Mouse (Mus musculus) ES-Bruce4 (cell line): ENCODE data around the gene Lsr.

Source experiments
- EP300 ChIP-seq: IDR thresholded peaks from 2 replicates; pipeline ENCODE4 v1.6.1; 2011; ENCODE audit warnings: low read depth, low read length; ENCODE audit not compliant: insufficient read depth
- POLR2A ChIP-seq: IDR thresholded peaks from one replicate; pipeline ENCODE4 v1.8.1; 2011; ENCODE audit warnings: low read length; ENCODE audit not compliant: insufficient read depth

- TF ChIP-seq POLR2A = peak; percentile 20
- TF ChIP-seq EP300 = no peak
Observed at GRCm38 (mm10) chr7:30973251-30973500, at the start of gene Lsr.
